10 mouse cellular contexts compared by ENCODE assay signal in the genomic region with DNA sequence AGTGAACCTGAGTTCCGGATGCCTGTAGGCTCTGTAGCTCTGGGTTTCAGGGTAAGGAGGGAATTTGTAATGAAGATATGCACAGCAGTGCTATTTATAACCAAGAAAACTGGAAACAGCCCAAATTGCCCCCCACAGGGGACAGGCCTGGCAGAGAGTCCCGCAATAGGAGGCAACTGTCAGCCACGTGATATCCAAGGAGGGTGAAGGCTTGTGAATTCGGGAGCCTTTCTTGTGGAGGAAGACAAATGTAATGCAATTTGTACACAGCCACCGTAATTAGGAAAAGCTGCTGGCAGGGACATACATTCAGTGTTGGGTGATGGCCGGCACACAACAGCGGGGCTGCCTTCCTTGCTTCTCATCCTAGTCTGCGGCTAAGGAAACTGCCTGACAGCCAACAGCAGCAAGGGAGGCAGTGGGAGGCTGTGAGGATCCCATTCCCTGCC. TPM values are rescaled to one million over a fixed set of nuclear protein-coding genes. Genes with fewer than 3 reads are reported as not detected.
DNase-seq lines count a peak whose midpoint lies in the region; ATAC-seq and TF ChIP-seq lines count a peak whose summit lies in the region.
"Had no signal": no experiment of that assay in that cellular context is flagged by ENCODE, and none has a peak within 500 bp of the region (broad histone marks: within the 10 kb centered on the region; RNA-seq: fewer than 3 reads in every experiment).

No protein-coding gene starts in this region.

- peak overlapping the region; percentile 17; the same call in 1 of the 2 replicates for H3K27ac ChIP-seq in hindbrain, embryonic 15.5 days (replicated peaks)
- no peak overlapping the region for H3K27ac ChIP-seq in hindbrain, embryonic 11.5 days (ENCODE audit: low read depth, low read length)
- no peak overlapping the region for H3K27ac ChIP-seq in MEL (ENCODE audit: control insufficient read depth, low read depth, low read length)
- H3K27ac ChIP-seq: limb, embryonic 13.5 days had no signal

- no peaks in the 10 kb centered on the region for H3K9me3 ChIP-seq in hindbrain, embryonic 15.5 days
- H3K9me3 ChIP-seq in hindbrain, embryonic 11.5 days (ENCODE audit: control insufficient read depth, low read length): no peaks in the 10 kb centered on the region
- no peaks in the 10 kb centered on the region for H3K9me3 ChIP-seq in MEL (replicated peaks; ENCODE audit: insufficient read depth, low read length)
- H3K9me3 ChIP-seq: limb, embryonic 13.5 days had no signal

- no peak for TF ChIP-seq EP300 in MEL (IDR thresholded peaks at IDR 0.05; ENCODE audit: low read depth in 1 of 2, low read length in 2 of 2)

- H3K4me3 ChIP-seq in hindbrain, embryonic 15.5 days: no peak overlapping the region
- H3K4me3 ChIP-seq in hindbrain, embryonic 11.5 days (ENCODE audit: low read depth, low read length): no peak overlapping the region
- H3K4me3 ChIP-seq in MEL (ENCODE audit: control insufficient read depth in 1 of 2, insufficient read depth in 1 of 2, low read depth in 2 of 2, low read length in 2 of 2): no peak overlapping the region
- H3K4me3 ChIP-seq: limb, embryonic 13.5 days had no signal

- no peak overlapping the region for H3K9ac ChIP-seq in hindbrain, embryonic 15.5 days
- H3K9ac ChIP-seq in hindbrain, embryonic 11.5 days (ENCODE audit: low read depth, low read length): no peak overlapping the region
- H3K9ac ChIP-seq in MEL (ENCODE audit: control insufficient read depth, low read depth, low read length, poor library complexity, severe bottlenecking): no peak overlapping the region
- H3K9ac ChIP-seq: limb, embryonic 13.5 days had no signal

- DNase-seq in adrenal gland, postnatal 10 days: peak; percentile 50
- DNase-seq in adrenal gland, adult 2 months: no peak
- DNase-seq in hindbrain, embryonic 11.5 days (ENCODE audit: low spot score): no peak
- no peak for DNase-seq in MEL (ENCODE audit: low read depth, low spot score)
- DNase-seq in cerebellum, postnatal 25 days: peak; percentile 88 to 91
- no peak for DNase-seq in layer of hippocampus, postnatal 36 days
- DNase-seq: kidney, postnatal 10 days had no signal

- ATAC-seq in hindbrain, embryonic 15.5 days (ENCODE audit: low FRiP score, low read depth): peak; percentile 72; the same call in 1 of the 2 replicates
- ATAC-seq in hindbrain, embryonic 11.5 days (ENCODE audit: low FRiP score): no peak
- ATAC-seq in monocyte, adult 5-6 weeks (replicated peaks; ENCODE audit: insufficient number of reproducible peaks, low FRiP score, low TSS enrichment, poor library complexity, severe bottlenecking): no peak

- no peaks in the 10 kb centered on the region for H3K79me2 ChIP-seq in MEL (ENCODE audit: control insufficient read depth, insufficient read depth, low read length, poor library complexity)

- no peak for TF ChIP-seq CTCF in MEL (IDR thresholded peaks at IDR 0.05 in 2 of 3, conservative IDR thresholded peaks at IDR 0.05 in 1 of 3; ENCODE audit: control insufficient read depth in 1 of 3, insufficient read depth in 1 of 3, low read depth in 2 of 3, low read length in 3 of 3, poor library complexity in 1 of 3, severe bottlenecking in 1 of 3)

- H3K4me2 ChIP-seq in hindbrain, embryonic 15.5 days: no peak overlapping the region
- no peak overlapping the region for H3K4me2 ChIP-seq in hindbrain, embryonic 11.5 days (replicated peaks; ENCODE audit: low read depth, low read length)
- H3K4me2 ChIP-seq: limb, embryonic 13.5 days had no signal

- no peak for TF ChIP-seq RAD21 in MEL (IDR thresholded peaks at IDR 0.05; ENCODE audit: low read depth, low read length)

- WGBS in hindbrain, embryonic 15.5 days: 45% methylated on average over 8 of the region's 8 CpGs
- 69% methylated on average over 8 of the region's 8 CpGs for WGBS in hindbrain, embryonic 11.5 days

- no peaks in the 10 kb centered on the region for H3K36me3 ChIP-seq in hindbrain, embryonic 15.5 days
- no peaks in the 10 kb centered on the region for H3K36me3 ChIP-seq in hindbrain, embryonic 11.5 days (ENCODE audit: control insufficient read depth, insufficient read depth, low read length)
- H3K36me3 ChIP-seq in MEL (ENCODE audit: control insufficient read depth in 1 of 2, insufficient read depth in 2 of 2, low read length in 2 of 2): no peaks in the 10 kb centered on the region
- H3K36me3 ChIP-seq: limb, embryonic 13.5 days had no signal

- 0 out of 2 replicates have a peak, but pooled peaks cover 3% of the 10 kb centered on the region for H3K27me3 ChIP-seq in hindbrain, embryonic 15.5 days
- no peaks in the 10 kb centered on the region for H3K27me3 ChIP-seq in hindbrain, embryonic 11.5 days (ENCODE audit: control insufficient read depth, insufficient read depth, low read length)
- H3K27me3 ChIP-seq in MEL (ENCODE audit: control insufficient read depth in 1 of 2, insufficient read depth in 2 of 2, low read length in 2 of 2): peaks cover 4 to 6% of the 10 kb centered on the region in 2 experiments

- H3K4me1 ChIP-seq in hindbrain, embryonic 15.5 days (replicated peaks): peaks cover 12% of the 10 kb centered on the region
- no peaks in the 10 kb centered on the region for H3K4me1 ChIP-seq in hindbrain, embryonic 11.5 days (replicated peaks; ENCODE audit: control insufficient read depth, insufficient read depth, low read length)
- no peaks in the 10 kb centered on the region for H3K4me1 ChIP-seq in MEL (ENCODE audit: control insufficient read depth in 1 of 2, insufficient read depth in 2 of 2, low read length in 2 of 2)

- TF ChIP-seq POLR2A in MEL (IDR thresholded peaks at IDR 0.05; ENCODE audit: control insufficient read depth in 1 of 2, insufficient read depth in 1 of 2, low read depth in 1 of 2, low read length in 2 of 2, poor library complexity in 1 of 2): no peak

TF ChIP-seq in MEL, 35 proteins besides CTCF, POLR2A, EP300 and RAD21:
- TF ChIP-seq USF1 (IDR thresholded peaks at IDR 0.05; ENCODE audit: low read depth, low read length): peak; percentile 28; the same call in 1 of the 2 replicates
- no peak for TF ChIP-seq RCOR1 (IDR thresholded peaks at IDR 0.05; ENCODE audit: low read depth, low read length)

RNA-seq across cellular contexts. Expression of a gene that starts 9.5 kb away (rescaled TPM):
- total RNA-seq in adrenal gland, postnatal 10 days (2021): 10 to 100 TPM; 15.7 to 30.4 TPM
- 10 to 100 TPM; 11.1 to 16.2 TPM for total RNA-seq in adrenal gland, adult 2 months (2021)
- polyA plus RNA-seq in adrenal gland, adult 2 months (2012; rRNA removed): 10.2 and 12.0 TPM in 2 replicates
- polyA plus RNA-seq in hindbrain, embryonic 15.5 days (2015; fragmentation: Nextera tagmentation; extraction: Ambion mirVana): 125 and 145 TPM in 2 replicates
- 3.4 and 3.6 TPM in 2 replicates for polyA plus RNA-seq in hindbrain, embryonic 11.5 days (2014; fragmentation: Nextera tagmentation; extraction: Ambion mirVana)
- total RNA-seq in MEL (2012; rRNA removed): 0.03 and 0.04 TPM in 2 replicates
- polyA plus RNA-seq in MEL (2012; ENCODE audit: insufficient read depth in 1 of 2, insufficient read length in 2 of 2, low read depth in 1 of 2, low replicate concordance in 2 of 2, missing spikeins in 1 of 2): under 1 TPM in 1 of 2 experiments, not detected in 1; 0.04 TPM
- 1,000 to 10,000 TPM; 1,105 to 1,153 TPM for total RNA-seq in layer of hippocampus, postnatal 36 days (2021)
- total RNA-seq in monocyte, adult 5-6 weeks (2017): 8.3 to 21.9 TPM (median 14.9 TPM) in 3 replicates

Comparison
In these comparisons a context has a peak if more than half of its experiments do, and no peak if none do; other contexts are left out.
1. DNase-seq: peak in adrenal gland, postnatal 10 days (single experiment) and cerebellum, postnatal 25 days (2 of 2); none in adrenal gland, adult 2 months (single experiment), hindbrain, embryonic 11.5 days (single experiment), MEL (single experiment) and layer of hippocampus, postnatal 36 days (0 of 2).
2. RNA of a gene that starts 9.5 kb away (total RNA-seq): 1,105 to 1,153 TPM in layer of hippocampus, postnatal 36 days; 15.7 to 30.4 TPM in adrenal gland, postnatal 10 days, 11.1 to 16.2 TPM in adrenal gland, adult 2 months, 8.3 to 21.9 TPM in monocyte, adult 5-6 weeks and 0.03 to 0.04 TPM in MEL; every median in the first group is over 10 times any median in the second.